Mouse (Mus musculus) spleen, adult 12 weeks (tissue): ENCODE results near the gene Gm14190.
"Not testable (repeated sequence)": the region's sequence is repeated elsewhere in the genome, so short reads cannot be mapped to it uniquely, and the experiment has no call there.

Experiments
- DNase-seq: peaks from one replicate; pipeline ENCODE4 v3.0.0; 2022; ENCODE audit warnings: low spot score

The Gm14190 gene

DNA sequence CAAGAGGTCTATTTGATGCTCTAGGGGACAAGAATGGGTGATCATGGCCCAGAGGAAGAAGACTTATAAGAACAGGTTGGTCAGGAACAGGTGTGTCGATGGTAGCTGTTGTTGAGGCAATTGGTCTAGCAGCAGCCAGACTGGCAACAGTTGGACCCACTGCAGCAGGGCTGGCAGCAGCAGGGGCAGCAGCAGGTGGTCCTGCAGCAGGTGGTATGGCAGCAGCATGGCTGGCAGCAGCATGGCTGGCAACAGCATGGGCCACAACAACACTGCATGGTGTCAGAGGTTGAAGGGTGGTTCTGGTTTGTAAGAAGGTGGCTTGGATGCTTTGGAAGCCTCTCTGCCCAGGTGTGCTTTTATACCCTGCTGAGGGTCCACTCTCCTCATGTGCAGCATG lies at the start of gene Gm14190:
TSS of gene Gm14190 (minus strand) at position 278 of the 400 bp plus-strand sequence.
- no peak for DNase-seq

DNA sequence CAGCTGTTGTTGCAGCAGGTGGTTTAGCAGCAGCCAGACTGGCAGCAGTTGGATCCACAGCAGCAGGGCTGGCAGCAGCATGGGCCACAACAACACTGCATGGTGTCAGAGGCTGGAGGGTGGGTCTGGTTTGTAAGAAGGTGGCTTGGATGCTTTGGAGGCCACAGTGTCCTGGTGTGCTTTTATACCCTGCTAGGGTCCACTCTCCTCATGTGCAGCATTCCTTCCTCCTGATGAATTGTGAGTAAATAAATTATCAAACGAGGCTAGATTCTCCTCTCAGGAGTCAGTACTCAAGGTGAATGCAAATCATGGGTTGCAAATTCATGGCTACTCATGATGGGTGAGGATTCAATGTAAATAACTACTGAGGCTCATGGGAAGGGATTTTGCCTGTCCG lies 43.6 kb upstream of the Gm14190 start, which contains the start of gene Gm14180:
TSS of gene Gm14180 (minus strand) at position 101 of the 400 bp plus-strand sequence.
- no peak for DNase-seq

DNA sequence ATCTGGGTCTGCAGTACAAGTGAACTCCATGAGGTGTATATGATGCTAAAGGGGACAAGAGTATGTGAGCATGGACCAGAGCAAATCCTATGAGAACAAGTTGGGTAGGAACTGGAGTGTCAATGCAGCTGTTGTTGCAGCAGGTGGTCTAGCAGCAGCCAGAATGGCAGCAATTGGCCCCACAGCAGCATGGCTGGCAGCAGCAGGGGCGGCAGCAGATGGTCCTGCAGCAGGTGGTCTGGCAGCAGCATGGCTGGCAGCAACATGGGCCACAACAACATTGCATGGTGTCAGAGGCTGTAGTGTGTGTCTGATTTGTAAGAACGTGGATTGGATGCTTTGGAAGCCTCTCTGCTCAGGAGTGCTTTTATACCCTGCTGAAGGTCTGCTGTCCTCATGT lies 33.5 kb upstream of the Gm14190 start:
- DNase-seq: no peak

DNA sequence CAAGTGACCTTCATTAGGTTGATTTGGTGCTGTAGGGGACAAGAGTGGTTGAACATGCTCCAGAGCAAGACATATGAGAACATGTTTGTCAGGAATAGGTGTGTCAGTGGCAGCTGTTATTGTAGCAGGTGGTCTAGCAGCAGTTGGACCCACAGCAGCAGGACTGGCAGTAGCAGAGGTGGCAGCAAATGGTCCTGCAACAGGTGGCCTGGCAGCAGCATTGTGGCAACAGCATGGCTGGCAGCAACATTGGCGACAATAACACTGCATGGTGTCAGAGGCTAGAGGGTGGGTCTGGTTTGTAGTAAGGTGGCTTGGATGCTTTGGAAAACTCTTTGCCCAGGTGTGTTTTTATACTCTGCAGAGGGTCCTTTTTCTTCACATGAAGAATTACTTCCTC lies 28.2 kb upstream of the Gm14190 start:
- DNase-seq: no peak

DNA sequence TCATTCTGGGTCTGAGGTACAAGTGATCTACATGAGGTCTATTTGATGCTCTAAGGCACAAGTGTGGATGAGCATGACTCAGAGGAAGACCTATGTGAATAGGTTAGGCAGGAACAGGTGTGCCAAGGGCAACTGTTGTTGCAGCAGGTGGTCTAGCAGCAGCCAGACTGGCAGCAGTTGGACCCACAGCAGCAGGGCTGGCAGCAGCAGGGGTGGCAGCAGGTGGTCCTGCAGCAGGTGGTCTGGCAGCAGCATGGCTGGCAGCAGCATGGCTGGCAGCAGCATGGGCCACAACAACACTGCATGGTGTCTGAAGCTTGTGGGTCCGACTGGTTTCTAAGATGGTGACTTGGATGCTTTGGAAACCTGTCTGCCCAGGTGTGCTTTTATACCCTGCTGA lies 5.3 kb downstream of the Gm14190 start:
- DNase-seq: not testable (repeated sequence)

DNA sequence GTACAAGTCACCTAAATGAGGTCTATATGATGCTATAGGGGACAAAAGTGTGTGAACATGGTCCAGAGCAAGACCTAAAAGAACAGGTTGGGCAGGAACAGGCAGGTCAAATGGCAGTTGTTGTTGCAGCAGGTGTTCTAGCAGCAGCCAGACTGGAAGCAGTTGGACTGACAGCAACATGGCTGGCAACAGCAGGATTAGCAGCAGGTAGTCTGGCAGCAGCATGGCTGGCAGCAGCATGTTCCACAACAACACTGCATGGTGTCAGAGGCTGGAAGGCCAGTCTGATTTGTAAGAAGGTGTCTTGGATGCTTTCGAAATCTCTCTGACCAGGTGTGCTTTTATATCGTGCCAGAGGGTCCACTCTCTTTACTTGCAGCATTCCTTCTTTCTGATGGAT lies 7.1 kb downstream of the Gm14190 start:
- no peak for DNase-seq

DNA sequence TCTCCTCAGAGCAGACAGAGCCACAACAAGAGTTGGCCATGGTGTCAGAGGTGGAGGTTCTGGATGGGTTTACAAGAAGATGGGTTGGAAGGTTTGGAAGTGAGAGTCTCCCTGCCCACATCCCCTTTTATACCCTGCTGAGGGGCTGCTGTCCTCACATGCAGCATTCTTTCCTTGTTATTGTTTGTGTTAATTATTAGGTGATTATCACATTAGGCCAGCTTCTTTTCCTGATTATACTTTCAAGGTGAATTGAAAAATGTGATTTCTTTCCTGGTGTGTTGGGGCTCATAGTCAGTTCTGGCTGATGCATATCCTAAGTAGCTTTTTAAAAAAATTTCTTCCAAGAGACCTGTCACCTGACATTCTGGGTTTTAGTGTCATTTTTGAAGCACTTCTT lies 24.7 kb downstream of the Gm14190 start, which contains the start of gene Krtap4-6:
TSS of gene Krtap4-6 (minus strand) at position 101 of the 400 bp plus-strand sequence.
- DNase-seq: no peak

DNA sequence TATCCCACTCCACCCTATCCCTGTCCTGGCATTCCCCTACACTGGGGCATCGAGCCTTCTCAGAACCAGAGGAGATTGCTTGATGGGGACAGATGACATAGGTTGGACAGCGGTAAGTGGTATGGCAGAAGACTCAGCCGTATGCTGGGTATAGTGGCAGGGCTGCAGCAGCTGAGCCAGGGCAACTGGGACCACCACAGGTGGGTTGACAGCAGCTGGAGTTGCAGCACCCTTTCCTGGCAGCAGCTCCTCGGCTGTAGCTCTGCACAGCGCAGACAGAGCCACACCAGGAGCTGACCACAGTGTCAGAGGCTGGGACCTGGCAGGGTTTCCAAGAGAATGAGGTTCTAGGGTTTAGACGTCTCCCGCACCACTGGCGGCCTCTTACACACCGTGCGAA lies 27.7 kb downstream of the Gm14190 start:
- DNase-seq: no peak

DNA sequence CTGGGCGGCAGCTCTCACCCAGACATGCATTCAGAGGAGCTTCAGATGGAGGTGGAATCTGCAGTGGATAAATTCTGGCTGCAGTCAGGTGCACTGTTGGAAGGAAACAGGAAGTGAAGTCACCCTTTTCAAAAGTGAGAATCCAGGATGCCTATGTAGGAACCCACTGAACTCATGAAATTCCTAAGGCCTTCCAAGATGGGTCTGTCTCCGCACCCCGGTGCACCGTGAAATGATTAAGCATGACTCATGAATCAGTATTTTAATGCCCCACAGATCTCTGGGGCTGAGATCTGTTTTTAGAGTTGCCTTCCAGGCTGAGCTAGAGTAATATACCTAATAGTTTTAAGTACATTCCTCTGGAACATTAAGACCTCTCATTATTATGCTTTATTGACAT lies 31.3 kb downstream of the Gm14190 start:
- no peak for DNase-seq

DNA sequence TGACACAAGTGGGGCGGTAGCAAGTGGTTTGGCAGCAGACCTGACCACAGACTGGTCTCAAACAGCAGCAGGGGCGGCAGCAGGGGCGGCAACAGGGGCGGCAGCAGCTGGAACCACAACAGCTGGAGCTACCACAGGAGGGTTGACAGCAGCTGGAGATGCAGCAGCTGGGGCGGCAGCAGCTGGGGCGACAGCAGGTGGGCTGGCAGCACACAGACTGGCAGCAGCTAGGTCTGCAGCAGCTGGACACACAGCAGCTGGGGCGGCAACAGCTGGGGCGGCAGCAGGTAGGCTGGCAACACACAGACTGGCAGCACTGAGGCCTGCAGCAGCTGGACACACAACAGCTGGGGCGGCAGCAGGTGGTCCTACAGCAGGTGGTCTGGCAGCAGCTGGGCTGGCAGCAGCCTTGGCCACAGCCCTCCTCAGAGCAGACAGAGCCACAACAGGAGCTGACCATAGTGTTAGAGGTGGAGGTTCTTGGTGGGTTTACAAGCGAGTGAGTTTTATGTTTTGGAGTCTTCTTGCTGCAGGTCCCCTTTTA lies 32.0 kb downstream of the Gm14190 start, which contains the start of gene Gm11563:
TSS of gene Gm11563 (minus strand) at position 494 of the 544 bp plus-strand sequence.
- not testable (repeated sequence) for DNase-seq

DNA sequence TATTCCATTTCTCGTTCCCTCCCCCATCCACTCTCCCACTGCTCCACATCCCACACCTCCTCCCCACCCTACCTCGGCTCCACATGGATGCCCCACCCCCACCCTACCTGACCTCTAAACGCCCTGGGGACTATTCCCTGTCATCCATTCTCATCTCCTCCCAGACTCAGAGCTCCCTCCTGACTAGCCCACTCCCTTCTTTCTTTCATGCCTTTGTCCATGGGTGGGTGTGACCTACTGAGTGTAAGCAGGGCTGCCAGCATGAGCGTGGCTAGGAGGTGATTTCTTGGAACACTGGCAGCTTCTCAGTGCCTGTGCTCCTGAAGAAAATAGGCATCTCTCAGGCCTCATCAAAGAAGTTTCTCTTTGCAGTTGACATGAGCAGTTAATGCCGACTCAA lies 33.5 kb downstream of the Gm14190 start:
- no peak for DNase-seq

DNA sequence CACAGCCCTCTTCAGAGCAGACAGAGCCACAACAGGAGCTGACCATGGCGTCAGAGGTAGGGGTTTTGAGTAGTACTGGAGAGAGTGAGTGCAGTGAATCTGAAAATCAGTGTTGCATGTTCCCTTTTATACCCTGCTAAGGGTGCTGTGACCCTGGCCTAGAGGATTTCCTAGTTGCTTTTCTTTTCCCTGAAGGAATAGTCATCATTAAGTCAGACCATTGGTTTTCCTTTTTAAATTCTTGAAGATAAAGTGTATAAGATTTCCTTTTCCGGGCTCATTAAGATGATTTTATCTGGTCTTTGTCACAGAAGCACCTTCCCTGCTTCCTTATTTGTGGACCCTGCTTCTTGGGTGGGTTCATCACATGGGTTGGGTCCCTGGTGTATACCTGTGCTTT lies 40.4 kb downstream of the Gm14190 start, which contains the start of gene Gm11555:
TSS of gene Gm11555 (minus strand) at position 101 of the 400 bp plus-strand sequence.
- no peak for DNase-seq

DNA sequence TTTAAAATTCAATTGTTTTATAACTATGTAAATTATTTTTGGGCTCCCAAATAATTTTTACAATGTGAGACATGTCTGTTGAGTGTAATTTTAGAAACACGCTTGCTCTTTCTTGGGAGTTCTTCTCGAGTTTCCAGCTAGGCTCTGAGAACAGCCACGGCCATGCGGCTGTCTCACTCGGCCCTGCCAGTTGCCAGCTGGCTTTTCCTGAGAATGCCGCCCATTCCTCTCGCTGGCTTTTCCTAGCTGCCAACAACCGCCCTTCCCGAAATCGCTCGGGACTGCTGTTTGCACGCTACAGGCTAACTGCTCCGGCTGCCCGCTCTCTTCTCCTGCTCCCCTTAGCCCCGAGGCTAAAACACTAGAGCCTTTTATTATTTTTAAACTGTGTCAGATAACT lies 44.1 kb downstream of the Gm14190 start:
- no peak for DNase-seq

DNA sequence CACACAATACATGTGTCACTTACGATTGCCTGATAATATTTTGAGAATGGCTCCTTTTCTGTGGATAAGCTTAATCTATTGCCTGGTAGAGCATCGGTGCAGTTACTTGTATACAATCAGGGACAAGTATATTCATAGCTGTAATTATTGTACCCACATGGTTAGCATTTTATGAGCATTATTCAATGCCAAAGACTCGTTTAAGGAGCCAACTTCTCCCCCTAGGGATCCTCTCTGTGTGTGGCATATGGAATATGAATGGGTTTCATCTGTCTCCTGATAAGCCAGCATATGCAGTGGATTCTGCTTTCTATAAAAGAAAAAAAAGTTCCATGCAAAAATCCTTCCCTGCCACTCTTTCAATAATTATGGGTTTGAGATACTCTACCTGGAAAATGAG lies 46.2 kb downstream of the Gm14190 start:
- no peak for DNase-seq

DNA sequence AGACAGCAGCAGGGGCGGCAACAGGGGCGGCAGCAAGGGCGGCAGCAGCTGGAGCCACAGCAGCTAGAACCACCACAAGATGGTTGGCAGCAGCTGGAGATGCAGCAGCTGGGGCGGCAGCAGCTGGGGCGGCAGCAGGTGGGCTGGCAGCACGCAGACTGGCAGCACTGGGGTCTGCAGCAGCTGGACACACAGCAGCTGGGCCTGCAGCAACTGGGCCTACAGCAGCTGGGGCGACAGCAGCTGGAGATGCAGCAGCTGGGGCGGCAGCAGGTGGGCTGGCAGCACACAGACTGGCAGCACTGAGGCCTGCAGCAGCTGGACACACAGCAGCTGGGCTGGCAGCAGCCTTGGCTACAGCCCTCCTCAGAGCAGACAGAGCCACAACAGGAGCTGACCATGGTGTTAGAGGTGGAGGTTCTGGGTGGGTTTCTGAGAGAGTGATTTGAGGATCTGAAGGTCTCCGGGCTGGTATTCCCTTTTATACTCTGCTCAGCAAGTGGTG lies 46.9 kb downstream of the Gm14190 start, which contains the start of gene Krtap4-7:
TSS of gene Krtap4-7 (minus strand) at position 455 of the 505 bp plus-strand sequence.
- not testable (repeated sequence) for DNase-seq

DNA sequence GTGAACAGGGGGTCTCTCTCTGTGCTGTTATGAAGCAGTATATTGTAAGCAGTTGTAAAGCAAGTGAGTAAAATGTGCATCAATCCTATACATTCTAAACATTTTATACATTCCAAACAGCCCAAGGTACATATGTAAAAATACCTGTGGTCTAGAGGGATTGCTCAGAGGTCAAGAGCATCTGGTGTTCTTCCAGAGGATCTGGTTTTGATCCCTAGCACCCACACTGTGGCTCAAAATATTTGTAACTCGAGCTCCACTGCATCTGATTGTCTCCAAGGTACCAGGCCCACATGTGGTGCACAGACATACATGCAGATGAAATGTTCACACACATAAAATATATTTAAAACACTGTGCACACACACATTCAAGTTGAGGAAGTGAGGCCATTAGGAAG lies 49.6 kb downstream of the Gm14190 start:
- DNase-seq: no peak
